Mouse (Mus musculus) heart, embryonic 16.5 days (tissue): ENCODE measurements around the gene Lcn11. TPM values are rescaled to one million over a fixed set of nuclear protein-coding genes. Genes with fewer than 3 reads are reported as not detected.

Experiments used
- ATAC-seq: fragments of 200-750 bp; cut with Nextera tagmentation; replicated peaks from 2 replicates; pipeline ENCODE4 v1.8.0; 2017; ENCODE audit warnings: moderate number of reproducible peaks; ENCODE audit not compliant: insufficient read depth, low FRiP score; ENCODE audit errors: extremely low read depth
- H3K27ac ChIP-seq: fragments of 300-500 bp; sonication (generic); 2 replicates; pipeline ENCODE4 v1.5.1; 2014; ENCODE audit warnings: mild to moderate bottlenecking, low read length, control low read depth, moderate library complexity
- H3K27me3 ChIP-seq: fragments of 300-500 bp; sonication (generic); 2 replicates; pipeline ENCODE4 v1.6.1; 2014; ENCODE audit warnings: low read length, mixed read lengths; ENCODE audit not compliant: control insufficient read depth, insufficient read depth
- H3K36me3 ChIP-seq: fragments of 300-500 bp; sonication (generic); 2 replicates; pipeline ENCODE4 v1.6.1; 2014; ENCODE audit not compliant: control insufficient read depth, insufficient read depth
- H3K4me1 ChIP-seq: fragments of 300-500 bp; sonication (generic); 2 replicates; pipeline ENCODE4 v1.6.1; 2014; ENCODE audit warnings: low read length, mixed read lengths; ENCODE audit not compliant: control insufficient read depth, insufficient read depth
- H3K4me2 ChIP-seq: fragments of 300-500 bp; sonication (generic); 2 replicates; pipeline ENCODE4 v1.6.1; 2014; ENCODE audit warnings: low read depth, mild to moderate bottlenecking, control low read depth, low read length
- H3K4me3 ChIP-seq: fragments of 300-500 bp; sonication (generic); 2 replicates; pipeline ENCODE4 v1.5.1; 2014; ENCODE audit warnings: mild to moderate bottlenecking, control low read depth, low read length
- H3K9ac ChIP-seq: fragments of 300-500 bp; sonication (generic); 2 replicates; pipeline ENCODE4 v1.6.1; 2014; ENCODE audit warnings: low read length, control low read depth
- H3K9me3 ChIP-seq: fragments of 300-500 bp; sonication (generic); replicated peaks from 2 replicates; pipeline ENCODE4 v1.6.1; 2016; ENCODE audit warnings: low read length; ENCODE audit not compliant: control insufficient read depth
- WGBS: fragments of 180-500 bp; shearing (Covaris S2); extraction: QIAGEN DNeasy Blood & Tissue Kit; methylation state at CpG from one replicate; pipeline ENCODE4 v1.1.7; 2014; 5-methylcytosine and 5-hydroxymethylcytosine counted together
- polyA plus RNA-seq: library from polyadenylated mRNA; unstranded; fragments of >200 nt; fragmentation: Nextera tagmentation; extraction: Ambion mirVana; gene quantifications from 2 replicates; pipeline ENCODE4 v1.2.1, GENCODE M21; 2015

Lcn11 gene
- polyA plus RNA-seq, 1 experiment from 2014 or later, result not detected

DNA sequence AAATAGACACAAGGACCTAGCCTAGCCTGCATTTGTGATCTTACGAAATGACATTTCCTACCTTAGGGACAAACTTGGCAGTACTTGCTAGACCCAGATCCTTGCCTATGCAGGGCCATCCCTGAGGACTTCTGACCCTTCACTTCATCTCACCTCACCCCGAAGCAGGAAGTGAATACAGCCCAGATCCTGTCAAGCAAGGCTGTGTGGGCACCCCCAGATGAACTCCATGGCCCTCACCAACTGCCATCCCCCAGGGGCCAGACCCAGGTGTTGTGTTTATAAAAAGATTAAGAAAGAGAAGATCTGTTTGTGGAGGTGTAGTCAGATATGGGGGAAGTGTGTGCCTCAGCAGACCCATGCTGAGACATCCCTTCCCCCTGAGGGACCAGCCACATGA lies 2.2 kb upstream of the Lcn11 start:
- H3K4me1 ChIP-seq, result no peaks in the 10 kb centered on the region
- 69% methylated on average over 2 of the region's 2 CpGs for WGBS
- no peaks in the 10 kb centered on the region for H3K9me3 ChIP-seq
- H3K36me3 ChIP-seq, result no peaks in the 10 kb centered on the region
- H3K9ac ChIP-seq, result no peak overlapping the region
- no peak overlapping the region for H3K4me3 ChIP-seq
- no peak overlapping the region for H3K27ac ChIP-seq
- no peak for ATAC-seq
- no peaks in the 10 kb centered on the region for H3K27me3 ChIP-seq
- H3K4me2 ChIP-seq, result no peak overlapping the region

DNA sequence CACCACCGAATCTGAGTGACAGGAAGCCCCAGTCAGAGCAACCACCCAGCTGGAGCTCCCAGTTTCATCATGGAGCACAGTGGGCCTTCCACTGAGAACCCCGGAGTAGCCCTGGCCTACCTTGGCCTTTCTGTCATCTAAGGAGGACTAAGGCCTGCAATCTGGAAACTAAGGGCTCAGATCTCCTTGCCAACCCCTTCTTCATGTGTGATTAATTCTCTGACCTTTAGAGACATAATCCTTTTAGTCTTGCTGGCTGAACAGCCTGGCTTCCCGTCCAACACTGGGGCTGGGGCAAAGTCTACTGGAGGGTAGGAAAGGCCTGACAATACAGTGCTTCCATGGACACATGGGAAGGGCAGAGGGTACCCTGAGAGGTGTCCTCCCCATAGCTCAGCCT lies 826 bp upstream of the Lcn11 start:
- no peaks in the 10 kb centered on the region for H3K9me3 ChIP-seq
- H3K4me1 ChIP-seq, result no peaks in the 10 kb centered on the region
- H3K4me2 ChIP-seq, result no peak overlapping the region
- WGBS, result 72% methylated on average over 3 of the region's 3 CpGs
- no peaks in the 10 kb centered on the region for H3K36me3 ChIP-seq
- H3K9ac ChIP-seq, result no peak overlapping the region
- H3K4me3 ChIP-seq, result no peak overlapping the region
- H3K27ac ChIP-seq, result no peak overlapping the region
- no peak for ATAC-seq
- H3K27me3 ChIP-seq, result peaks cover 2% of the 10 kb centered on the region; the same call in 1 of the 2 replicates

DNA sequence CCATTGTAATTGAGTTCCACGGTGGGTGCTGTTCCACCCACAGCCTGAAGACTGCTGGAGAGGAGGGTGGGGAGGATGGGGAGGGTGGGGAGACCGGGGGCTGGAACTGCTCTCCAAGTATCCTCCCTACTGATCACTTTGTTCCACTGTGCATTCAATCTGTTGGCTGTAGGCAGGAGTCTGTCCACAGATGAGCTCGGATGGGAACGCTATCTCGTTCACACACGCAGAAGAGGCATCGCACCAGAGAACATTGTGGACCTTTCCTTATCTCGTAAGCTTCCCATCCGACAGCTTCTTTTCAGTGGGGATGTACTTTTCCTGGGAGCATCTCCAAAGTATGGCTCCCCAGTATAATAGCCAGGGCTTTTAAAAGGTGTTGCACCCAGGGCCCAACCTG lies 2.3 kb downstream of the Lcn11 start:
- H3K9ac ChIP-seq, result no peak overlapping the region
- 67% methylated on average over 9 of the region's 9 CpGs for WGBS
- ATAC-seq, result no peak
- H3K4me1 ChIP-seq, result no peaks in the 10 kb centered on the region
- no peak overlapping the region for H3K4me3 ChIP-seq
- peaks cover 2% of the 10 kb centered on the region; the same call in 1 of the 2 replicates for H3K27me3 ChIP-seq
- no peak overlapping the region for H3K4me2 ChIP-seq
- H3K27ac ChIP-seq, result no peak overlapping the region
- H3K9me3 ChIP-seq, result no peaks in the 10 kb centered on the region
- H3K36me3 ChIP-seq, result no peaks in the 10 kb centered on the region

DNA sequence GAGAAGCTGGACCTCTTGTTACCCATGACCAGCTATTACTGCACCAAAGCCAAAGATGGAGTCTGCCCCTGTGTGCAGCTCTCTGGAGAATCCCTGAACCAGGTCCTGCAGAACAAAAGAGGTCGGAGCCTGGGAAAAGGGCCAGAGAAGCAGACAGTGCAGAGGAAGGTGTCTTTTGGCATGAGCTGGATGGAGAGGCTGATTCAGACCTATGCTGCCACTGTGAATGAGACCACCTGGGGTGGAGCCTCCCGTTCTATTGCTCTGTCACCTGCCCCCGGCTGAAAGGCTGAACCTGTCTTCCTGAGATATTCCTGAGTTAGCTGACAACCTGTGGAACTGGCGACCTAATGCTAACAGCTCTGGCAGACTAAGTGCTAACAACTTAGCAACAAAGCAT lies 4.1 kb downstream of the Lcn11 start:
- Histone ChIP-seq H3K27ac (no peak overlapping the region), H3K9me3 (no peaks in the 10 kb centered on the region), H3K4me1 (no peaks in the 10 kb centered on the region), H3K36me3 (no peaks in the 10 kb centered on the region), H3K4me2 (no peak overlapping the region), H3K27me3 (peaks cover 4% of the 10 kb centered on the region; the same call in 1 of the 2 replicates), H3K9ac (no peak overlapping the region), H3K4me3 (no peak overlapping the region)
- ATAC-seq, result no peak
- WGBS, result 52% methylated on average over 4 of the region's 4 CpGs

- Histone ChIP-seq H3K36me3 (no peaks in the 10 kb centered on the region), H3K9ac (no peak within 1 kb of the TSS), H3K4me1 (no peaks in the 10 kb centered on the region), H3K4me2 (no peak within 1 kb of the TSS), H3K9me3 (no peaks in the 10 kb centered on the region), H3K4me3 (no peak within 1 kb of the TSS), H3K27me3 (peaks cover 4% of the 10 kb centered on the region; the same call in 1 of the 2 replicates), H3K27ac (no peak within 1 kb of the TSS)
- no peak for ATAC-seq
- 68% methylated on average over 3 of the region's 3 CpGs for WGBS
Observed at GRCm38 (mm10) chr2:25781957-25782356, 5.1 kb downstream of the Lcn11 start, which contains the start of gene Gm13539. Gm13539 (plus strand) TSS chr2:25782257.

DNA sequence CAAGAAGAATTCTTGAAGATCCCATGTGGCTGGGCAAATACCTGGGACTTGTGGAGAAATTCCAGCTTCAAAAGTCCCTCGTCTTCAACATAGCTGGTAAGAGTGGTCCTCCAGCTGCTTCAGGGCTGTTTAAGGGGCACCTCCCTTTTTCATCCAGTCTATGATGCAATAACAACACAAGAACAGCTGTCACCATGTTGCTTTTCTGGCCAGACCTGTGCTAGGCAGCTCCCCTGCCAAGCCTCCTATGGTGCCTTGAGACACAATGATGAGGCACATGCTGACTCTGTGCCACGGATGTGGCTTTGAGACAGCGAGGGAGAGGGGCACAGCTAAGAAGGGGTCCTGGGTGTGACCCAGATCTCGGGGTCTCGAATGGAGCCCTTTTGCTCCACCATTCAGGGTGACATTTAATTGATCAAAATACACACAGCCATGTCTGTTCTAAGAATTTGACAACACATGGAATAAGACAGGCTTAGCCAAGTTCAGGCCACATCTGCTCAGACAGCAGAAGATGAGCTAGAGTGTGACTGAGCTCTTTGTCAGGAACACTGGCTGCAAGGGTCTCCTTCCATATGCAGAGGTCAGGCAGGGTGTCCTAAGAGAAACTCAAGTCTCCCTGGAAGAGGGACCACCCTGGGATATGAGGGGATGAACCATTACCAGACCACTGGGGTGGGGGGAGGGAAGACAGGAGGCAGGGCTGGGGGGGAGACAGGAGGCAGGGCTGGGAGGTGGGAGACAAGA lies 8.9 kb downstream of the Lcn11 start:
- Histone ChIP-seq H3K4me3 (no peak overlapping the region), H3K9ac (no peak overlapping the region), H3K4me2 (no peak overlapping the region), H3K9me3 (no peaks in the 10 kb centered on the region), H3K27ac (no peak overlapping the region), H3K4me1 (no peaks in the 10 kb centered on the region), H3K36me3 (no peaks in the 10 kb centered on the region), H3K27me3 (peaks cover 4% of the 10 kb centered on the region; the same call in 1 of the 2 replicates)
- WGBS, result 61% methylated on average over 5 of the region's 5 CpGs
- ATAC-seq, result no peak

- Histone ChIP-seq H3K4me1 (no peaks in the 10 kb centered on the region), H3K9ac (no peak overlapping the region), H3K4me3 (no peak overlapping the region), H3K36me3 (no peaks in the 10 kb centered on the region), H3K27me3 (peaks cover 2% of the 10 kb centered on the region; the same call in 1 of the 2 replicates), H3K4me2 (no peak overlapping the region), H3K27ac (no peak overlapping the region), H3K9me3 (no peaks in the 10 kb centered on the region)
- ATAC-seq, result no peak
- 66% methylated on average over 3 of the region's 3 CpGs for WGBS
Observed at GRCm38 (mm10) chr2:25789092-25789491, 12.3 kb downstream of the Lcn11 start.

- no peaks in the 10 kb centered on the region for H3K27me3 ChIP-seq
- no peaks in the 10 kb centered on the region for H3K36me3 ChIP-seq
- no peaks in the 10 kb centered on the region for H3K4me1 ChIP-seq
- H3K4me2 ChIP-seq, result no peak overlapping the region
- ATAC-seq, result 0 out of 2 replicates have a peak, but pooled peaks have one; percentile 18
- no peak overlapping the region for H3K9ac ChIP-seq
- H3K27ac ChIP-seq, result no peak overlapping the region
- no peak overlapping the region for H3K4me3 ChIP-seq
- WGBS, result 19% methylated on average over 2 of the region's 2 CpGs
- H3K9me3 ChIP-seq, result no peaks in the 10 kb centered on the region
Observed at GRCm38 (mm10) chr2:25797635-25798034, 20.8 kb downstream of the Lcn11 start.

DNA sequence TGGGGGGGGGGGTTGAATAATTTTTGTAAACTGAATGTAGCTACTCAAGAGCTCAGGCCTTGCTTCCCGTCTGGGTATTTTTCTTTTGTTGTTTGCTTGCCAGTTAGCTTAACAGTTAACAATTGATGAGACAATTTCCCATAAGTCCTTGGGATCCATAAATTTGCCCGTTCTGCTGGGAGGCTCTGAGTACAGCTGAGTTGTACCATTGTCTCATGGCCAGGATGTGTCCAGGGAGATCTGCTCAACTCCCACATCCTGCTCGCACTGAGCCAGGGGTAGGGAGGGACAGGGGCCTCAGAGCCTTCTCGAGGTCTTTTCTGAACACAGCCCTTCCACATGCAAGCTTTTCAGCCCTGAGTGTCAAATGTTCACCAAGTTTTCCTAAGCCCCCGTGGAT lies 21.2 kb downstream of the Lcn11 start:
- H3K9ac ChIP-seq, result no peak overlapping the region
- no peak; the same call in 1 of the 2 replicates for ATAC-seq

More for the DNA sequence above, 21.2 kb downstream of the Lcn11 start:
- H3K36me3 ChIP-seq, result no peaks in the 10 kb centered on the region
- H3K9me3 ChIP-seq, result no peaks in the 10 kb centered on the region
- no peaks in the 10 kb centered on the region for H3K4me1 ChIP-seq
- H3K27me3 ChIP-seq, result no peaks in the 10 kb centered on the region
- WGBS, result 45% methylated on average over 5 of the region's 5 CpGs
- H3K4me3 ChIP-seq, result no peak overlapping the region
- H3K27ac ChIP-seq, result no peak overlapping the region
- H3K4me2 ChIP-seq, result no peak overlapping the region
